Mouse (Mus musculus) gastrocnemius, postnatal 14 days (tissue): ENCODE measurements around the gene Dqx1. TPM values are rescaled to one million over a fixed set of nuclear protein-coding genes. Genes with fewer than 3 reads are reported as not detected.

Source experiments
- DNase-seq: peaks from one replicate; pipeline ENCODE4 v3.0.0; 2021; ENCODE audit warnings: mixed read lengths
- intact Hi-C: fragments of 180-260 bp; cut with DNase I; formaldehyde crosslinking; loops from one replicate; pipeline ENCODE4 v1.15.1; 2025; ENCODE audit warnings: low total_unique reads
- total RNA-seq, 2 experiments: library from RNA; stranded (reverse); gene quantifications; 2 replicates each; pipeline ENCODE4 v1.2.3; 2021

Dqx1 gene
- total RNA-seq, 2 experiments from 2014 or later = 0.27 to 0.35 TPM

DNA sequence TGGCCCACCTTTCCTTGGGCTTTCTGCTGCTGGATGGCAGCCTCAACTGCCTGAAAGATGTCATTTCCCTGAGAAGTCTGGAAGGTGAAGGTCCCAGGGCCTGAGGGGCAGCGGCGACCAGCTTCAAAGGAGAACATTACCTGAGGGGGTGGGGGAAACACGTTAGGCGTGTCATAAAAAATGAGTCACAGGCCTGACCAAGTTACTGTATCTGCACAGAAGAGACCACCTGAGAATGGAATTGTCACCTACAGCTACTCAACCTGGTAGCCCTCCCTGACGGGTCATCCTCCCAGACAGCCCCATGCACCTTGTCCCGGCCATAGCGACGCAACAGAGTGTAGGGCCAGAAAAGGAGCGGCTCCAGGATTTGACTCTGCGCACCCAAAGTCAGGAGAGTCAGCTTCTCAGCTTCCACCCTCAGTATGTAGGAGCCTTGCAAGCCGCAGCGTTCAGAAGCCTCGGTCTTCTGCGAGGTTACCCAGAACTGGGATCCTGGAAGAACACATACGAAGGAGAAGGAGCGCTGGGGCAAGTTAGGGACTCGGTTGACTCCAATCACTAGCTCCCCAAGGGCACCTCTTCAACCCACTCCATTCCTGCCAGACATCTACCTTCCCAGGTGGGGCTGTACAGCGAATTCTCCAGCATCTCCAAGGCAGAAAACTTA is 25.6 kb upstream of the Dqx1 start:
- intact Hi-C loops = no loop called here

DNA sequence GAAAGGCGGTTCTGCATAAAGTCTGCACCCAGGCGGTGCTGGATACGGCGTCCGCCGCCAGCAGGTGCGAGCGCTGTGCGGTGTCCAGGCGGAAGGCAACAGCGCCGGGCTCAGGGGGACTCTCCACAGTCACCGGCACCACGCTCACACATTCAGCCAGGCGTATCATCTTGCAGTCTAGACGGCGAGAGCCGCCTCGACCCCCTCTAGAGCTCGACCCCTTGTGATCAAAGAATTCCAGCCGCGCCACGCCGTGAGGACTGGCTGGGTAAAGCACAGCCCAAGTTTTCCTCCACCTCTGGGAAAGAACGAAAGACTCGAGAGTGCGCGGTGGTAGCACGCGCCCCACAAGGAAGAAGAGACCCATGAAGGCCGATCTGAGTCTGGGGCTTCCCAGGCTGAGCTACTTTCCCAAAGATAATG is 24.9 kb upstream of the Dqx1 start:
- intact Hi-C loops = no loop called here
- DNase-seq = peak; percentile 36

More for the DNA sequence above, 25.6 kb upstream of the Dqx1 start:
- no peak for DNase-seq

DNA sequence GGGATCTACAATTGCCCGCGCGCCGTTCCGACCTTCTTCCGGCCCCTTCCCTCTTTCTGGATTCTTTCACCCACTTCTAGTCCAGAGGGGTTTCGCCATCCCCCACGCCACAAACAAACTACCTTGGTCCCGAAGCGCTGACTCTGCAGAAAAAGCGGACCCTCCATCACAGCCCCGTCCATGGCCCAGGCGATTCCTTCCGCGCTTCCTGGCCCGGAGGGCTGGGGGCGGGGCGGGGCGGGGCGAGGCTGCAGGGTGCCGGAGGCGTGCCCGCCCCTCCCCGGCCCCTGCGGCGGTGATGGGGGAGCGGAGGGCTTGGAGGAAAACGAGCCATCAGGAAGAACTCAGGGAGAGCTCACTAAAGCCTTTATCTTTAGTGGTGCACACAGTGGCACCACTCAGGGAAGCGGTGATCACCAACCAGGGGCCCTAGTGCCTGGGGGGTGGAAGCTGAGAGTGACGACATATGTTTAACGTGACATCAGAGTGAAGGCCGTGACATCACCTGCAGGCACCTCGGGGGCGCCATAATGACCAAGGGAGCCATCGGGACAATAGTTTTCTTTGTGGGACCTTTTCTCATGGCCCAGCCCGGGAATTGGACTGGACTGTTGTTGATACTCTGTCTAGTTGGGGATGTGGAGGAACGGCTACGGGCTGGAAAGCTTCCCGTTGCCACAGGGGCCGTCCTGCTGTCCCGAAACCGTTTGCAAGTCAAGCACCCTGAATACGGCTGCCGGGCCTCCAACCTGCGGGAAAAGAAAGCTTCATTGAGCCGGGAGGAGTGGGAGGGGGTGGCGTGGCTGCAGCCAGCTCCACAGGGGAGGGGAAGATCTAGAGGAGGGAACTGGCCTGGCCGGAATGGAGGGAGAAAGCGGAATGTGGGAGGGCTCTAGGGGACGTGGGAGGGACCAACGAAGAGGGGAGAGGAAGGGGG is 24.1 kb upstream of the Dqx1 start, which contains the start of the genes Dok1 and Loxl3:
Dok1 (minus strand) TSS at position 223 of the 937 bp plus-strand sequence.
Loxl3 (plus strand) TSS at position 925 of the 937 bp plus-strand sequence.
- DNase-seq = peak; percentile 83
- intact Hi-C loops = no loop called here

DNA sequence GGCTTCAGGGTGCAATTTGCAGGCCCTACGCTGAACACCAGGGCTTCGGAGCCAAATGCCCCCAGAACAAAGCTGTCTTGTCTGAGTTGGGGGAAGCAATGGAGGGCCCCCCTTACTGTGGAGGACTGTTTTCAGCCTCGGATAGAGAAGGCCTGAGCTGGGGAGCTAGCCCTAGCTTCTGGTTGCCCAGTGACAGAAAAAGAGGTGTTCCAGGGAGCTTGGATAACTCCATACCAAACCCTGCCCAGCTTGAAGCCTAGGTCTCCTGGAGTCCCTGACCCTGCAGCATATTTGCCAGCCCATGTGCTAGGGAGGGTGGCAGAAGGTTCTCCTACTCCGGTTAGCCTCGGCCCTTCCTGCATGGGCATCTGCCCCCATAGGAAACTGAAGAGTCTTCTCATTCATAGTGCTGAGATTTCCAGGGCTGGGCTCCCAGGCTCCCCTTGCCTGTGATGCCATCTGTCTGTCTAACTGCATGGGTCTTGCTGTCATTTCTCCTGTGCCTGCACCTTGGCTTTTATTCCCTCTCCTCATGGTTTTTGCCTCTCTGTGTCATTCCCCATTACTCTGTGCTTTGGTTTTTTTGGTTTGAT is 23.1 kb upstream of the Dqx1 start:
- no peak for DNase-seq
- intact Hi-C loops = no loop called here

DNA sequence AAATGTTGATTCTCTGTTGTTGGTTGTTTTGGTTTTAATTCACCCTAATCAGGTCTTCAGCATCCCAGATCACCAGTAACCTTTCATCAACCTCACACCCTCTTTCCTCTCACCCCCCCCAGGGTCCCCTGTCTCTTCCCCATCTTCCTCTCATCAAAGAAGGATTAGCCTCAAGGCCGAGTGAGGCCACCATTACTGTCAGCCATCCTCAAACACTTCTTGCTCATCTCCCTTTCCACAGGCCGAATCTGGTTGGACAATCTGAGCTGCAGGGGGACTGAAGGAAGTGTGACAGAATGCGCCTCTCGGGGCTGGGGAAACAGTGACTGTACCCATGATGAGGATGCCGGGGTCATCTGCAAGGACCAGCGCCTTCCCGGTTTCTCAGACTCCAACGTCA is 20.5 kb upstream of the Dqx1 start:
- intact Hi-C loops = no loop called here
- no peak for DNase-seq

DNA sequence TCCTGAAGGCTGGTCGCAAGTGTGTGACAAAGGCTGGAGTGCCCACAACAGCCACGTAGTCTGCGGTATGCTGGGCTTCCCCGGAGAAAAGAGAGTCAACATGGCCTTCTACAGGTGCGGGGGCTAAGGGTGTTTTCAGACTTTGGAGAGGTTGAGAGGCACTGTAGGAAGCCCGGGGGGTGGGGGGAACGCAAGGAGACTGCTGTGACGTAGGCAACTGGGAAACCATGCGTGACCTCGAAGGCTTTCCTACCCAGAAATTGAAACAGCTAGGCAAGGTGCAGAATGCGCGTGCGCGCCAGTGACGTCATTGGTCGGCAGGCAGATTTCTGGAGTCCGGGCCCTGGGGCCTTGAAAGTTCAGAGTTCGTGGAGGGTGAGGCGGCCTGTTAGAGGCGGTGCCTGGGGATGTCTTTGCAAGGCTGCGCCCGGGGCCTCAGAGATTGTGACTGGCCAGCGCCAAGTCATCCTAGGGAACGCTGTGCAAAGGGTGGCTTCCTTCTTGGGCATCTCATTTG is 19.1 kb upstream of the Dqx1 start:
- peak; percentile 89 for DNase-seq
- intact Hi-C loops = no loop called here

DNA sequence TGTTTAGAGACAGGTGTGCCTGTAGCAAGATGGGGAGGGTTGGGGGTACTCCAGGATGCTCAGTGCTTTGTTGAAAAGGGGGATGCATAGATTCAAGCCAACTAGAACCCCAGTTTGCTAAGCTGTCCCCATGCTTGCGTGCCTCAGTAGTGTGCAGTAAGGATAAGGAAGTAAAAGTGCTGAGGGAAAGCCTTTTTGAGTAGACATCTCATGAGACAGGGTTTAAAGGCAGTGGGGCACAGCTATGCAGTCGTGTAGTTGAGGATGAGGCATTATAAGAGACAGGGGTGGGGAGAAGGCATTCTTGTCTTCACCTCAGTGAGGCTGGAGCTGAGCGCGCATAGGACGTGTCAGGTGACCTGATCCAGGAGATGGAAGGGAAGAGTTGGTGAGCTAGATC is 17.0 kb upstream of the Dqx1 start:
- intact Hi-C loops = no loop called here
- no peak for DNase-seq

DNA sequence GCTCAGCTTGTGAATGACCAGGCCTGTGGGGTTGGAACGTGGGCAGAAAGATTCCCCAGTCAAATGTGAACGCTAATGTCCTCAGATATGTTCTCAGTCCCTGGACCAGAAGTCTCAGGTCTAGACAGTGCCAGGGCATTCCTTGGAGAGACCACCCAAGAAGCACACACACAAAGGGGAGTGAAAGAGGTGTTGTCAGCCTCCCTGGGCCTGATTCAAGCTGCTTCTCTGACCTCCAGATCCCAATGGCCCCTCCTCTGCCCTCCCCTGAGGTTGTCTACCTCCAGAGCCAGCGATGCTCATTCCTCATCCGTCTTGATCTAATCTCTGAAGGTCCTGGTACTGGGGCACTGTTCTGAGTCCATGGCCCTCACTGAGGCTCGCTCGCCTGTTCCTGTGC is 14.1 kb upstream of the Dqx1 start:
- intact Hi-C loops = no loop called here

DNA sequence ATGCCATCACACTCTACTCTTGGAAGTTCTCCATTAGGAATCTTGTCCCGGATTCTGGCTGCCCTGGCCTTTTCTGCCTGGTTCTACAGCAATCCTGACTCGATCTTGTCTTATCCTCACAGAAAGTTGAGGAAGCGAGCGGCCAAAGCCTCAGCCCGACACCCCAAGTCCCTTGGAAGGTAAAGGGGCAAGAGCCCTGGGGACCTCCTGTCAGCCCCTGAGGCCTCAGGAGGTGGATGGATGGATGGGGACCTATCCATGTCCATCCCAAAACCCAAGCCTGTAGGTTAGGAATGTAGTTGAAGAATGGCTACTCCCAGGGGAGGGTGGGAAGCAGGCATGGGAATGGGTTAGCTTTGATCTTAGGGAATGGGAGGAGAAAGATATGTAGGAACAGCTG is 13.7 kb upstream of the Dqx1 start:
- intact Hi-C loops = no loop called here
- no peak for DNase-seq

More for the DNA sequence above, 14.1 kb upstream of the Dqx1 start:
- no peak for DNase-seq

DNA sequence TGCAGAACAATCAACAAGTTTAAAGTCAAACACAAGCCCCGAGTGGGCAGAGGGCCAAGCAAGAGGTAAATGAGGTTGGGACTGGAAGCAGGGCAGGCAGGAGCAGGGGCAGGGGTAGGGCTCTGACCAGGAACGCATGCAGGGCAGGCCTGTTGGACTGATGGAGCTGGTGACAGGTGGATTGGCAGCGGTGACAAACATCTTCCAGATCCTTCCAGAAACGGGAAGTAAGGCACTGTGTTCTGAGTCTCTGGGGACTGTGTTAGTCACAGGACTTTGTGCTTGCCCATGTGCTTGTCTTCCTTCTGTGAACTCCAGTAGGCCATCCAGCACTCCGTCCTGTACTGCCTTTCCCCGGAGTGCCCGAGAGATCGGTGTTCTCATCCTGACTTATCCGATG is 12.9 kb upstream of the Dqx1 start:
- no peak for DNase-seq
- intact Hi-C loops = loop anchor here (5.0 kb wide), 1 partner anchor 37 kb away; no protein-coding TSS in a partner anchor

DNA sequence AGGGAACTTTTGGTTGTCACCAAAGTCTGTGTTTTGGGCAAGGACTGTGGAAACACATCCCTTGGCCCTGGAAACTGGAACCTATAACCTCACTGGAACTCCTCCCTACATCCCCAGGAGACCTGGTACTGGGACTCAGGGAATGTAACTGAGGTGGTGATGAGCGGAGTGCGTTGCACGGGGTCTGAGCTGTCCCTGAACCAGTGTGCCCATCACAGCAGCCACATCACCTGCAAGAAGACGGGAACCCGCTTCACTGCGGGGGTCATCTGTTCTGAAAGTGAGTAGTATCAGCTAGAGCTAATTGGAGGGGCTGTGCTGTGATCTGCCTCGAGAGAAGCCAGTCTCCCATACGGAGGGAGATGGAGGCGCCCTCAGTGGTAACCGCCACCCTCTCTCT is 8.3 kb upstream of the Dqx1 start:
- no peak for DNase-seq
- intact Hi-C loops = loop anchor here (5.0 kb wide), 1 partner anchor 42 kb away; no protein-coding TSS in a partner anchor

DNA sequence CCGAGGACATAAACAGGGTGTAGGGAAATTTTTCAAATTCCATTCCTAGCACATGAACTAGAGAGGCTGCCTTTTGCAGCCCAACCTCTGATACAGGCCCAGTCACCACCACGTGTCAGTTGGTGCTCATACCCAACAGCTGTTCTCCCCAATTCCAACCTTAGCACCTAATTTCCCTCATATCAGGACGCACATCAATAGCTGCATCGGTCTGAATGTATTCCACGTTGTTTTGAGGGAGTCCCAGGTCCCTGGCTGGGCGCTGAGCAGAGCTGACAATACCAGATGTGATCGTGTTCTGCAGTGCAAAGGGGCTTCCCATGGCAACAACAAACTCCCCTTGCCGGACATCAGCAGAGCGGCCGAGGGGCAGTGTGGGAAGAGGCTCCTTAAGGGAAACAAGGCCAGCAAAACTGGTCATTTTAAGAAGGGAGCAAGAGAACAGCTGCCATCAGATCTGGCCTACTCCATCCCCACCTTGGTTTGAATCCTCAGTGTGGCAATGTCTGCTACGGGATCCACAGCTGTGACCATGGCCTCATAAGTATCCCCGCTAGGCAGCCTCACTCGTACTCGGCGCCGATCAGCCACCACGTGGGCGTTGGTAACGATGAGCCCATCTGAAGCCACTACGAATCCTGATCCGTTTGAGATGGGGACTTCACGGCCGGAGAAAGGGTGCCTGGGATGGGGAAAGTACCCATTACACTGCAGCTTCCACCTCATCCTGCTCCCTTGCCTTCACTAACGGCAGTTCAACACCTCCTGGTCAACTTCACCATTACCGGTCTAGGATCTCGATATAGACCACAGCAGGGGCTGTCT is 4.3 kb upstream of the Dqx1 start:
- intact Hi-C loops = no loop called here
- DNase-seq = peak; percentile 27

DNA sequence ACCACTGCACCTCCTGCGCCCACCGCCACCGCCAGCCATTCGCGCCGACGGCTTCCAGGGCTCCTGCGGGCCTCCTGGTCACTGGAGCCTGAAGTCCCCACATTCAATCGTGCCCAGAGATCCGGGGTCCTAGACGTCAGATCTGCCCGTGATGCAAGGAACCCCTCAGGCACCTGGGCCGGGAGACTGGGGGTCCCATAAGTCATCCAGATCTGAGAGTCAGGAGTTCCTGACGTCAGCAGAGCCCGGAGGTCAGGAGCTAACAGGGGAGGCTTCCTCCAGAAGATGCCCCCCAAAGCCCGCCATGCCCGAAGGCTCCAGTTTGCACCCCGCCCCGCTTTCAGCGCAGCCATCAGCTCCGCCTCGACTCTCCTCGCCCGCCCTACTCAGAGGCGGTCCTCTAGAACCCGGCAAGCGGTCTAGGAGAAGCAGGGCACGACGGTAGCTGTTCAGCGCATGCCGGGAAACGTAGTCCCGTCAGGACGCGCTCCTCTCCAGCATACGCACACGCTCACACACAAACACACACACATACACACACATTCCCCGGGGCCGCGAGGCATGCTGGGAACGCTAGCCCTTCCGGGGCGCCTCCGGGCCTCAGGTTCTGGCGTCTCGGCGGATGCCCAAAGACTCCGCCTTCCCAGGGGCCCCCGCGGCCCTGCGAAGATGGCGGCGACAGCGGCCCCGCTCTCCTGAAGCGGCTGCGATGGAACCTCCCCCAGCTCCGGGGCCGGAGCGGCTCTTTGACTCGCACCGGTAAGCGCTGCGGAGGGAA is 3.4 kb upstream of the Dqx1 start, which contains the start of gene Aup1:
Aup1 (plus strand) TSS at position 448 of the 778 bp plus-strand sequence.
- intact Hi-C loops = no loop called here
- DNase-seq = peak; percentile 95

DNA sequence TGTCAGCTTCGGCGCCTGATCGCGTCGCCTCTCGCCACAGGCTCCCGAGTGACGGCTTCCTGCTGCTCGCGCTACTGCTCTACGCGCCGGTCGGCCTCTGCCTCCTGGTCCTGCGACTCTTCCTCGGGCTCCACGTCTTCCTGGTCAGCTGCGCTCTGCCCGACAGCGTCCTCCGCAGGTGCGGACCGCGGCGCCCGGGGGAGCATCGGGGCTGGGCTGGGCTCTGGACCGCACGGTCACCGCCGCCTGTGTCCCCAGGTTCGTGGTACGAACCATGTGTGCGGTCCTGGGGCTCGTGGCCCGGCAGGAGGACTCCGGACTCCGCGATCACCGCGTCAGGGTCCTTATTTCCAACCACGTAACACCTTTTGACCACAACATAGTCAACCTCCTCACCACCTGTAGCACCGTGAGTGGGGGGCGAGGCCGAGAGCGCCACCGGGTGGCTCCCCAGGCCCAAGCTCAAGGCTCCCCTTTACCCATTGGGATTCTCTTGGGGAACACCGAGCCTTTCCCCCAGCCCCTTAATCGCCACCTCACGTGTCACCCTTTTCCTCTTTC is 2.7 kb upstream of the Dqx1 start, which contains the start of gene Htra2:
Htra2 (minus strand) TSS at position 403 of the 561 bp plus-strand sequence.
- intact Hi-C loops = no loop called here
- DNase-seq = no peak

DNA sequence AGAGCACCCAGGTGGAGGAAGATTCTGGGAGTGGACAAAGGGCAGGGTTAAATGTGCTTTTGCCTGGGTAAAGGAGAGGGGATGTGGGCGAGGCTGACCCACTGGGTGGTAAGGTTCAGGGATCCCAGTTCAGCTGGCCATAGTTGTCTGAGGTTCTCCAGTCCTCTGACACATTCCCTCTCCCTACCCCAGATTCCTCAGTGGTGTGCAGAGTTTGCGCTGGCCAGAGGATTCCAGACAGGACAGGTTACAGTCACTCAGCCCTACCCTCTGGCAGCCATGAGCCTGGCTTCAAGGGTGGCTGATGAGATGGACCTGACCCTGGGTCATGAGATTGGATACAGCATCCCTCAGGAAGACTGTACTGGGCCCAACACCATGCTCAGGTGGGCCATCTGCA is 1.1 kb downstream of the Dqx1 start:
- intact Hi-C loops = no loop called here
- no peak for DNase-seq

DNA sequence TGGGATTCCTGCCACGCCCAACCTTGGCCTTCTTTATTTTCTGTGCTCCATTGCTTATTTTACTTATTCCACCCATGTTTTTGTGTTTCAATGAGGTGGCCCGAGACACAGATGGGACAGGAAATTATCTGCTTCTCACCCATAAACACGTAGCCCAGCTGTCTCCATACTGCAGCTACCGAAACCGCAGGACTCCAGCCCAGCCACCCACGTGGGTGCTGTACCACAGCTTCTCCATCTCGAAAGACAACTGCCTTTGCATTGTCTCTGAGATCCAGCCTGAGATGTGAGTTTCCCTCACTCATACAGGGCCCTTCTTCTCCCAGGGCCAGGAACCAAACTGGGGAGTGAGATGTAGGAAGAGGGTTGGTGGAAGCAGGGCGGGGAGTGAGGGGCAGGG is 8.4 kb downstream of the Dqx1 start:
- intact Hi-C loops = no loop called here
- no peak for DNase-seq

DNA sequence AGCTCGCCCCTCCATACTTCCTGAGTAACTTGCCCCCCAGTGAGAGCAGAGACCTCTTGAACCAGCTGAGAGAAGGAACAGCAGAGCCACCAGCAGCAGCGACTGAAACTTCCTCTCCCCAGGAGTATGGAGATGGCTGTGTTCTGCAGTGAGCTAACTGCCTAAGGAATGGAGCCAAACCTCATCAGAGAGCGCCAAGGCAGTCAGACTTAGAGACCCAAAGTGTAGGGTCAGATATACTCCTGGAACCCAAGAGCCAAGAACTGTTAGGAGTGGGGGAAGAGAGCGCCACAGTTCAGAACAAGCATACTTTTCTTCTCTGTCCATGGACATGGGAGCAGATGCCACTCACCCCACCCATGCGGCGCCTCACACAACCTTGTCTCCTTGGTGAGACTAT is 8.8 kb downstream of the Dqx1 start:
- intact Hi-C loops = no loop called here
- DNase-seq = no peak

DNA sequence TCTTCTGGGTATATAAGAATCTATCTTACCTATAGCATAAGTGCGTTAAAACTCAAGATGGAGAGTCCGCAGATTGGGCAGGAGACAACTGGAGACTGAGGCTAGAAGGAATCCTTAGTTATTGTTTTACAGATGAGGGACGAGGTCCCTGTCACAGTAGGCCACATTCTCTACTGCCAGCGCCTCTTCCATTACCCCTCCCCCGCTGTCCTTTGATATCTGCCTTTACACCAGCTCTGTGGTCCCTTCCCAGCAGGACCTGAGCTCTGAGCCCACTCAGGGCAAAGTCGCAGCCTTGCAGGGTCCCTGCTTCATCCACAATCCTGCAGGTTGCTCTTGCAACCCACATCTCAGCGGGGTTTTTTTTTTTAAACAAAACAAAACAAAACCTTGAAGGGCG is 10.6 kb downstream of the Dqx1 start:
- intact Hi-C loops = no loop called here
- DNase-seq = no peak
